Mouse (Mus musculus): Measurements from ENCODE around the gene Ube2h. TPM values are rescaled to one million over a fixed set of nuclear protein-coding genes. Genes with fewer than 3 reads are reported as not detected.

The Ube2h gene
- polyA plus RNA-seq, 1 experiment from 2014 or later: 60.5 TPM

GRCm38 (mm10) chr6:30238079-30238478 lies 66.3 kb downstream of the Ube2h start:
- no peak overlapping the region for H3K9ac ChIP-seq (replicated peaks; ENCODE audit: low read depth, low read length)
- no peak overlapping the region for H3K4me3 ChIP-seq (ENCODE audit: low read depth, low read length)
- ATAC-seq (ENCODE audit: insufficient number of reproducible peaks, insufficient read depth, low FRiP score, low read depth): no peak
- H3K4me1 ChIP-seq (ENCODE audit: control insufficient read depth, insufficient read depth, low read length): no peaks in the 10 kb centered on the region
- H3K9me3 ChIP-seq (ENCODE audit: control insufficient read depth, low read depth, low read length): no peaks in the 10 kb centered on the region
- H3K4me2 ChIP-seq (replicated peaks; ENCODE audit: low read depth, low read length): no peak overlapping the region
- WGBS: 88% methylated on average over 2 of the region's 2 CpGs
- no peaks in the 10 kb centered on the region for H3K27me3 ChIP-seq (ENCODE audit: control insufficient read depth, insufficient read depth, low read length)
- peaks cover 3% of the 10 kb centered on the region for H3K36me3 ChIP-seq (ENCODE audit: control insufficient read depth, insufficient read depth, low read length)
- no peak overlapping the region for H3K27ac ChIP-seq (ENCODE audit: low read length)

GRCm38 (mm10) chr6:30236564-30236963 lies 67.8 kb downstream of the Ube2h start:
- no peaks in the 10 kb centered on the region for H3K4me1 ChIP-seq (ENCODE audit: control insufficient read depth, insufficient read depth, low read length)
- H3K4me2 ChIP-seq (replicated peaks; ENCODE audit: low read depth, low read length): no peak overlapping the region
- ATAC-seq (ENCODE audit: insufficient number of reproducible peaks, insufficient read depth, low FRiP score, low read depth): no peak
- H3K27me3 ChIP-seq (ENCODE audit: control insufficient read depth, insufficient read depth, low read length): no peaks in the 10 kb centered on the region
- no peak overlapping the region for H3K9ac ChIP-seq (replicated peaks; ENCODE audit: low read depth, low read length)
- no peaks in the 10 kb centered on the region for H3K9me3 ChIP-seq (ENCODE audit: control insufficient read depth, low read depth, low read length)
- peaks cover 6% of the 10 kb centered on the region for H3K36me3 ChIP-seq (ENCODE audit: control insufficient read depth, insufficient read depth, low read length)
- no peak overlapping the region for H3K4me3 ChIP-seq (ENCODE audit: low read depth, low read length)
- 67% methylated on average over 1 of the region's 1 CpGs for WGBS
- H3K27ac ChIP-seq (ENCODE audit: low read length): no peak overlapping the region

GRCm38 (mm10) chr6:30231758-30232293 lies 72.5 kb downstream of the Ube2h start:
- WGBS: 88% methylated on average over 4 of the region's 4 CpGs
- ATAC-seq (ENCODE audit: insufficient number of reproducible peaks, insufficient read depth, low FRiP score, low read depth): no peak
- no peaks in the 10 kb centered on the region for H3K4me1 ChIP-seq (ENCODE audit: control insufficient read depth, insufficient read depth, low read length)
- H3K9ac ChIP-seq (replicated peaks; ENCODE audit: low read depth, low read length): no peak overlapping the region
- H3K4me2 ChIP-seq (replicated peaks; ENCODE audit: low read depth, low read length): no peak overlapping the region
- H3K4me3 ChIP-seq (ENCODE audit: low read depth, low read length): no peak overlapping the region
- H3K27ac ChIP-seq (ENCODE audit: low read length): no peak overlapping the region
- H3K9me3 ChIP-seq (ENCODE audit: control insufficient read depth, low read depth, low read length): no peaks in the 10 kb centered on the region
- H3K27me3 ChIP-seq (ENCODE audit: control insufficient read depth, insufficient read depth, low read length): no peaks in the 10 kb centered on the region
- H3K36me3 ChIP-seq (ENCODE audit: control insufficient read depth, insufficient read depth, low read length): peaks cover 3% of the 10 kb centered on the region; the same call in 1 of the 2 replicates

GRCm38 (mm10) chr6:30230246-30230645 lies 74.1 kb downstream of the Ube2h start:
- H3K4me2 ChIP-seq (replicated peaks; ENCODE audit: low read depth, low read length): no peak overlapping the region
- WGBS: 86% methylated on average over 7 of the region's 7 CpGs
- H3K36me3 ChIP-seq (ENCODE audit: control insufficient read depth, insufficient read depth, low read length): peaks cover 3% of the 10 kb centered on the region; the same call in 1 of the 2 replicates
- no peaks in the 10 kb centered on the region for H3K9me3 ChIP-seq (ENCODE audit: control insufficient read depth, low read depth, low read length)
- H3K4me3 ChIP-seq (ENCODE audit: low read depth, low read length): no peak overlapping the region
- no peak for ATAC-seq (ENCODE audit: insufficient number of reproducible peaks, insufficient read depth, low FRiP score, low read depth)
- H3K9ac ChIP-seq (replicated peaks; ENCODE audit: low read depth, low read length): no peak overlapping the region
- no peak overlapping the region for H3K27ac ChIP-seq (ENCODE audit: low read length)
- no peaks in the 10 kb centered on the region for H3K4me1 ChIP-seq (ENCODE audit: control insufficient read depth, insufficient read depth, low read length)
- no peaks in the 10 kb centered on the region for H3K27me3 ChIP-seq (ENCODE audit: control insufficient read depth, insufficient read depth, low read length)

- Histone ChIP-seq H3K4me1 (ENCODE audit: control insufficient read depth, insufficient read depth, low read length) (no peaks in the 10 kb centered on the region), H3K27me3 (ENCODE audit: control insufficient read depth, insufficient read depth, low read length) (no peaks in the 10 kb centered on the region), H3K4me3 (ENCODE audit: low read depth, low read length) (no peak overlapping the region), H3K9me3 (ENCODE audit: control insufficient read depth, low read depth, low read length) (no peaks in the 10 kb centered on the region), H3K27ac (ENCODE audit: low read length) (no peak overlapping the region), H3K4me2 (replicated peaks; ENCODE audit: low read depth, low read length) (no peak overlapping the region), H3K36me3 (ENCODE audit: control insufficient read depth, insufficient read depth, low read length) (peaks cover 3% of the 10 kb centered on the region; the same call in 1 of the 2 replicates), H3K9ac (replicated peaks; ENCODE audit: low read depth, low read length) (no peak overlapping the region)
- WGBS: 88% methylated on average over 2 of the region's 2 CpGs
- ATAC-seq (ENCODE audit: insufficient number of reproducible peaks, insufficient read depth, low FRiP score, low read depth): no peak
Measured at GRCm38 (mm10) chr6:30228921-30229320, 75.4 kb downstream of the Ube2h start.

GRCm38 (mm10) chr6:30228353-30228752 lies 76.0 kb downstream of the Ube2h start:
- Histone ChIP-seq H3K4me3 (ENCODE audit: low read depth, low read length) (no peak overlapping the region), H3K27ac (ENCODE audit: low read length) (no peak overlapping the region), H3K9me3 (ENCODE audit: control insufficient read depth, low read depth, low read length) (no peaks in the 10 kb centered on the region), H3K4me2 (replicated peaks; ENCODE audit: low read depth, low read length) (no peak overlapping the region), H3K36me3 (ENCODE audit: control insufficient read depth, insufficient read depth, low read length) (peaks cover 3% of the 10 kb centered on the region; the same call in 1 of the 2 replicates), H3K4me1 (ENCODE audit: control insufficient read depth, insufficient read depth, low read length) (no peaks in the 10 kb centered on the region), H3K27me3 (ENCODE audit: control insufficient read depth, insufficient read depth, low read length) (no peaks in the 10 kb centered on the region), H3K9ac (replicated peaks; ENCODE audit: low read depth, low read length) (no peak overlapping the region)
- WGBS: 65% methylated on average over 5 of the region's 5 CpGs
- no peak for ATAC-seq (ENCODE audit: insufficient number of reproducible peaks, insufficient read depth, low FRiP score, low read depth)

- Histone ChIP-seq H3K9ac (replicated peaks; ENCODE audit: low read depth, low read length) (no peak overlapping the region), H3K4me3 (ENCODE audit: low read depth, low read length) (no peak overlapping the region), H3K27ac (ENCODE audit: low read length) (no peak overlapping the region), H3K27me3 (ENCODE audit: control insufficient read depth, insufficient read depth, low read length) (no peaks in the 10 kb centered on the region), H3K9me3 (ENCODE audit: control insufficient read depth, low read depth, low read length) (no peaks in the 10 kb centered on the region), H3K36me3 (ENCODE audit: control insufficient read depth, insufficient read depth, low read length) (no peaks in the 10 kb centered on the region; the same call in 1 of the 2 replicates), H3K4me2 (replicated peaks; ENCODE audit: low read depth, low read length) (no peak overlapping the region), H3K4me1 (ENCODE audit: control insufficient read depth, insufficient read depth, low read length) (no peaks in the 10 kb centered on the region)
- 91% methylated on average over 7 of the region's 7 CpGs for WGBS
- no peak for ATAC-seq (ENCODE audit: insufficient number of reproducible peaks, insufficient read depth, low FRiP score, low read depth)
Measured at GRCm38 (mm10) chr6:30226971-30227700, 77.2 kb downstream of the Ube2h start.

- Histone ChIP-seq H3K9ac (replicated peaks; ENCODE audit: low read depth, low read length) (no peak overlapping the region), H3K27ac (ENCODE audit: low read length) (no peak overlapping the region), H3K4me2 (replicated peaks; ENCODE audit: low read depth, low read length) (no peak overlapping the region), H3K4me1 (ENCODE audit: control insufficient read depth, insufficient read depth, low read length) (no peaks in the 10 kb centered on the region), H3K9me3 (ENCODE audit: control insufficient read depth, low read depth, low read length) (no peaks in the 10 kb centered on the region), H3K27me3 (ENCODE audit: control insufficient read depth, insufficient read depth, low read length) (no peaks in the 10 kb centered on the region), H3K4me3 (ENCODE audit: low read depth, low read length) (no peak overlapping the region), H3K36me3 (ENCODE audit: control insufficient read depth, insufficient read depth, low read length) (peaks cover 5% of the 10 kb centered on the region; the same call in 1 of the 2 replicates)
- 86% methylated on average over 1 of the region's 1 CpGs for WGBS
- no peak for ATAC-seq (ENCODE audit: insufficient number of reproducible peaks, insufficient read depth, low FRiP score, low read depth)
Measured at GRCm38 (mm10) chr6:30224693-30225092, 79.6 kb downstream of the Ube2h start.
